Mouse (Mus musculus) megakaryocyte, embryonic 14.5 days (primary cell): ENCODE data around the gene Ncor2.

Experiments used
- FLI1 ChIP-seq: IDR thresholded peaks from 2 replicates; pipeline ENCODE4 v1.6.1; 2012; ENCODE audit warnings: low read length, inconsistent platforms, mixed read lengths
- GATA1 ChIP-seq: IDR thresholded peaks from 3 replicates; pipeline ENCODE4 v1.6.1; 2012; ENCODE audit warnings: mixed read lengths, low read length, inconsistent platforms, borderline replicate concordance

DNA sequence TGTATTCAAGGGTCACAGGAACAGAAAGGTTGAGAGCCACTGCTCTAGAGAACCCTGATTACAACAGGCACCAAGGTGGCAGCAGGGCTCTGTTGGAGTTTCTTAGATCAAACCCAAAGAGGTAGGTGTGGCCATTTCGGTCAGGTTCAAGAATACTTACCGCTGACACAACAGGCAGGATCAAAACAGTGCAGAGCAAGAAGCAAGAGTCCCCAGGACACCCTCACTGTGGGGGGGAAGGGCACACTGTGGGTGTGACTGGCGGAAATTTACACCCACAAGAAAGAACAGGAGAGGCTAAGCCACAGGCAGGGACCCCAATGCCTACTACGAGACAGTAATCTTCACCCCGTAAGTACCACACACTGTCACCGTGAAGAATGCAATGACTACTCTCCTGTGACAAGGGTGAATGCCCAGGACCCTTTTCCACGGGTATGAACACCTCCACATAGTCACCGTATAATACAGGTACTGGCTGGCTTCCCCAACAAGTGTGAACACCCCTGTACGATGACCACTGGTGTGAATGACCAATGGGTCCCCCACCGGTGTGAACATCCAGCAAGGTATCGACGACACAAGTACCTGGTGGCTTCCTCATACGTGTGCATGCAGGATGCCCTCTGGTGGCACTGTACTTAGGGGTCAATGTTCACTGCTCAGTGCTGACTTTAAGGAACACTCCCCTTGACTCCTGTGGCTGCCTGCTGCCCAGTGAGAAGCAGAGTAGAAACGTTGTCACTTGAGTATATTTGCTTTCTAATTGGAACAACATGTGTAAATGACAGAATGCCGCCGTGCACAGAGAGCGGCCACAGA, 162.4 kb downstream of the Ncor2 start:
- no peak for TF ChIP-seq GATA1
- no peak for TF ChIP-seq FLI1
